Mouse (Mus musculus): ENCODE measurements at regions not wholly inside any gene's neighbourhood (a gene's known extent, or its start where the extent isn't known, plus 50 kb on each side); places are given as distances from the start of the nearest gene placed in this dataset.
"Not testable (repeated sequence)": the region's sequence is repeated elsewhere in the genome, so short reads cannot be mapped to it uniquely, and the experiment has no call there.

DNA sequence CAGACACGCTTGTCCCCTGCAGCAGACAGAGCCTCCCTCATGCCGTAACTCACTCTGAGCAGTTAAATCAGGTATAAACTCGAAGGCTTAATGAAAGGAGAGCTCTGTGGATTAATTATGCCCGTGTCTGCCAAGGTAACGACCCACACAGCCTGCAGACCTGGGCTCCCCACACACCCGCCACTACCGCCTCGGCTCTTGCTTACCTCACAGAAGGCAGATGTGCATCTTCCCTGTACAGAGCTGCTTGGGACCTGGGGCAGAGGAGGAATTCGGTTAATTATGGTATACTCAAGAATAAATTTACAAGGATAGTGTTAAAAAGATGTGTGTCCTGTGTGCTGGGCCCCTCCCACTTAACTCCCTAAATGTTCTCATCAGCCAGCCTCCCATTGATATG, 198.4 kb upstream of the Lrfn2 start:
- ATAC-seq (ENCODE audit: low FRiP score, low read depth): no peak
- Histone ChIP-seq H3K4me1 (ENCODE audit: control insufficient read depth, insufficient read depth, low read length) (no peaks in the 10 kb centered on the region), H3K36me3 (ENCODE audit: control insufficient read depth, insufficient read depth, low read length) (no peaks in the 10 kb centered on the region), H3K4me3 (replicated peaks; ENCODE audit: low read length) (no peak overlapping the region), H3K4me2 (replicated peaks; ENCODE audit: low read depth, low read length, severe bottlenecking) (no peak overlapping the region), H3K9me3 (ENCODE audit: control insufficient read depth, low read length) (no peaks in the 10 kb centered on the region), H3K27me3 (ENCODE audit: control insufficient read depth, insufficient read depth, low read length) (no peaks in the 10 kb centered on the region), H3K27ac (replicated peaks; ENCODE audit: low read depth, low read length) (no peak overlapping the region), H3K9ac (ENCODE audit: low read depth, low read length, severe bottlenecking) (no peak overlapping the region)
- DNase-seq (ENCODE audit: low spot score): no peak
- 28% methylated on average over 9 of the region's 9 CpGs for WGBS
- TF ChIP-seq POLR2A (IDR thresholded peaks at IDR 0.05; ENCODE audit: borderline replicate concordance, extremely low read depth, insufficient read depth, insufficient read length): no peak

GRCm38 (mm10) chr17:48737181-48737580, 195.0 kb upstream of the Lrfn2 start:
- not testable (repeated sequence) for H3K36me3 ChIP-seq (ENCODE audit: control insufficient read depth, insufficient read depth, low read length); ATAC-seq (ENCODE audit: low FRiP score, low read depth); H3K4me3 ChIP-seq (replicated peaks; ENCODE audit: low read length); H3K27me3 ChIP-seq (ENCODE audit: control insufficient read depth, insufficient read depth, low read length); H3K4me2 ChIP-seq (replicated peaks; ENCODE audit: low read depth, low read length, severe bottlenecking); H3K9ac ChIP-seq (ENCODE audit: low read depth, low read length, severe bottlenecking); DNase-seq (ENCODE audit: low spot score); H3K27ac ChIP-seq (replicated peaks; ENCODE audit: low read depth, low read length); H3K9me3 ChIP-seq (ENCODE audit: control insufficient read depth, low read length); H3K4me1 ChIP-seq (ENCODE audit: control insufficient read depth, insufficient read depth, low read length)
- WGBS: 75% methylated on average over 2 of the region's 2 CpGs

DNA sequence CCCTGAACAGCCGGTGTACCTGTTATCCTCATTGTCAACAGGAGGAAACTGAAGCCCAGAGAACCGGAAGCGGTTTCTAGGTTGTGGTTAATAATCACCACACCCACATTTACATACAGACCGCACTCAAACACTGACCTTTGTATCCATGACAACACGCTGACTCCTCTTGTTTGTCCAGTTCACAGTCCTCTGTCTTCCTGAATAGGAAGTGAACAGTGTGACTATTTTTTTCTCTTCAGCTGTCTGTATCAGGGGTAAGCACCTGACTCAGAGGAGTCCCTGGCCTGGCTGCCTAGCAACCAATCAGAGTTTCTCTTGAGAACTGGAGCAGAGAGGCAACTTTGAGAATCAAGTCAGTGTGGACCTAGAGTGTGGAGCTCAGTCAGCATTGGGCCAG, 193.5 kb upstream of the Lrfn2 start:
- H3K4me3 ChIP-seq (replicated peaks; ENCODE audit: low read length): no peak overlapping the region
- no peaks in the 10 kb centered on the region for H3K36me3 ChIP-seq (ENCODE audit: control insufficient read depth, insufficient read depth, low read length)
- H3K4me1 ChIP-seq (ENCODE audit: control insufficient read depth, insufficient read depth, low read length): no peaks in the 10 kb centered on the region
- no peak for ATAC-seq (ENCODE audit: low FRiP score, low read depth)
- H3K4me2 ChIP-seq (replicated peaks; ENCODE audit: low read depth, low read length, severe bottlenecking): no peak overlapping the region
- no peak overlapping the region for H3K27ac ChIP-seq (replicated peaks; ENCODE audit: low read depth, low read length)
- DNase-seq (ENCODE audit: low spot score): no peak
- H3K27me3 ChIP-seq (ENCODE audit: control insufficient read depth, insufficient read depth, low read length): no peaks in the 10 kb centered on the region
- 91% methylated on average over 5 of the region's 5 CpGs for WGBS
- H3K9ac ChIP-seq (ENCODE audit: low read depth, low read length, severe bottlenecking): no peak overlapping the region
- no peaks in the 10 kb centered on the region for H3K9me3 ChIP-seq (ENCODE audit: control insufficient read depth, low read length)
- no peak for TF ChIP-seq POLR2A (IDR thresholded peaks at IDR 0.05; ENCODE audit: borderline replicate concordance, extremely low read depth, insufficient read depth, insufficient read length)

- no peak overlapping the region for H3K9ac ChIP-seq (ENCODE audit: low read depth, low read length, severe bottlenecking)
- no peaks in the 10 kb centered on the region for H3K9me3 ChIP-seq (ENCODE audit: control insufficient read depth, low read length)
- H3K27me3 ChIP-seq (ENCODE audit: control insufficient read depth, insufficient read depth, low read length): no peaks in the 10 kb centered on the region
- H3K4me3 ChIP-seq (replicated peaks; ENCODE audit: low read length): no peak overlapping the region
- H3K4me2 ChIP-seq (replicated peaks; ENCODE audit: low read depth, low read length, severe bottlenecking): no peak overlapping the region
- H3K36me3 ChIP-seq (ENCODE audit: control insufficient read depth, insufficient read depth, low read length): no peaks in the 10 kb centered on the region
- TF ChIP-seq POLR2A (IDR thresholded peaks at IDR 0.05; ENCODE audit: borderline replicate concordance, extremely low read depth, insufficient read depth, insufficient read length): no peak
- ATAC-seq (ENCODE audit: low FRiP score, low read depth) (no peak), DNase-seq (ENCODE audit: low spot score) (no peak)
- WGBS: 87% methylated on average over 13 of the region's 13 CpGs
- no peaks in the 10 kb centered on the region for H3K4me1 ChIP-seq (ENCODE audit: control insufficient read depth, insufficient read depth, low read length)
- H3K27ac ChIP-seq (replicated peaks; ENCODE audit: low read depth, low read length): no peak overlapping the region
These were observed 189.3 kb upstream of the Lrfn2 start for GRCm38 (mm10) chr17:48742769-48743405.

GRCm38 (mm10) chr17:48770099-48770498, 162.1 kb upstream of the Lrfn2 start:
- no peaks in the 10 kb centered on the region for H3K27me3 ChIP-seq (ENCODE audit: control insufficient read depth, insufficient read depth, low read length)
- ATAC-seq (ENCODE audit: low FRiP score, low read depth): no peak
- TF ChIP-seq POLR2A (IDR thresholded peaks at IDR 0.05; ENCODE audit: borderline replicate concordance, extremely low read depth, insufficient read depth, insufficient read length): no peak
- H3K9ac ChIP-seq (ENCODE audit: low read depth, low read length, severe bottlenecking): no peak overlapping the region
- H3K4me2 ChIP-seq (replicated peaks; ENCODE audit: low read depth, low read length, severe bottlenecking): no peak overlapping the region
- no peaks in the 10 kb centered on the region; the same call in 1 of the 2 replicates for H3K4me1 ChIP-seq (ENCODE audit: control insufficient read depth, insufficient read depth, low read length)
- 86% methylated on average over 2 of the region's 2 CpGs for WGBS
- H3K36me3 ChIP-seq (ENCODE audit: control insufficient read depth, insufficient read depth, low read length): no peaks in the 10 kb centered on the region
- H3K4me3 ChIP-seq (replicated peaks; ENCODE audit: low read length): no peak overlapping the region
- no peak for DNase-seq (ENCODE audit: low spot score)
- H3K9me3 ChIP-seq (ENCODE audit: control insufficient read depth, low read length): no peaks in the 10 kb centered on the region
- no peak overlapping the region for H3K27ac ChIP-seq (replicated peaks; ENCODE audit: low read depth, low read length)
